Mouse (Mus musculus) brain, embryonic 14.5 days (tissue): ENCODE measurements around the gene Tmem101.

ENCODE experiments used
- CTCF ChIP-seq: fragments of 200-500 bp; IDR thresholded peaks from 2 replicates; pipeline ENCODE4 v1.5.1; 2012; ENCODE audit warnings: inconsistent platforms, mild to moderate bottlenecking, moderate library complexity, borderline replicate concordance; ENCODE audit not compliant: insufficient read depth, insufficient read length; ENCODE audit errors: extremely low read depth
- POLR2A ChIP-seq: fragments of 200-500 bp; IDR thresholded peaks from 2 replicates; pipeline ENCODE4 v1.6.1; 2012; ENCODE audit warnings: mild to moderate bottlenecking, inconsistent platforms, borderline replicate concordance; ENCODE audit not compliant: poor library complexity, insufficient read depth, insufficient read length, severe bottlenecking; ENCODE audit errors: extremely low read depth

DNA sequence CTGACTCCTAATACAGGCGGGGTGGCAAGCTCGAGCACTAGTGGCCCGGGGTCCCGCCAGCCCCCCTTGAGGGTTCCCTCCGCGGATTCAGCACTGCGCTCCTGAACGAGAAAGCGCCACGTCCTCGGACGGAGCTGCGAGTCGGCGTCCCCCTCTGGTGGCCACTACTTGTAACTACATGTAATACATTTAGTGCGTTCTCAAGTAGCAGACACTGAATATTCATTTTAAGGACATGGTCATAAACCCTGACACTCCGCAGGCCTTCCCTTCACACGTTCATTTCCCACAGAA, 17.8 kb downstream of the Tmem101 start:
- peak; percentile 94 for TF ChIP-seq CTCF
- no peak for TF ChIP-seq POLR2A
